Mouse (Mus musculus) megakaryocyte, embryonic 14.5 days (primary cell): ENCODE measurements around the gene Gfpt2.

Source experiments
- FLI1 ChIP-seq: IDR thresholded peaks from 2 replicates; pipeline ENCODE4 v1.6.1; 2012; ENCODE audit warnings: low read length, inconsistent platforms, mixed read lengths
- GATA1 ChIP-seq: IDR thresholded peaks from 3 replicates; pipeline ENCODE4 v1.6.1; 2012; ENCODE audit warnings: mixed read lengths, low read length, inconsistent platforms, borderline replicate concordance

DNA sequence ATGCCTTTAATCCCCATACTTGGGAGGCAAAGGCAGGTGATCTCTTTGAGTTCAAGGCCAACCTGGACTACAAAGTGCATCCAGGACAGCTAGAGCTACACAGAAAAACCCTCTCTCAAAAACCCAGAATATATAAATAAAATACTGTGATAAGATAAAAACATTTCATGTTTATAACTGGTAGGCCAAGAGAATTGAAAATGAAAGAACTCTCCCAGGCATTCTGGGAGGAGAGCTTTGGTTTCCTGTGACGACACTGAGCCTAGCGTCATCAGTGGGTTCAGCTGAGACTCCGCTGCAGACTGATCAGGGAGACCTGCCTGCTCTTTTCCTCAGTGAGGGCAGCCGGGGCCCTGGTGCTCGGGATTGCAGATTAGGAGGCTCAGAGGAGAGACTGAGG is 61.2 kb downstream of the Gfpt2 start:
- TF ChIP-seq FLI1 (no peak), GATA1 (no peak)
